Mouse (Mus musculus) olfactory bulb, adult 2 months (tissue): ENCODE results near the gene Wrb.

Source experiments
- CTCF ChIP-seq: fragments of 200-500 bp; IDR thresholded peaks from 2 replicates; pipeline ENCODE4 v1.5.1; 2012; ENCODE audit warnings: low read depth, mild to moderate bottlenecking, low read length, moderate library complexity; ENCODE audit not compliant: insufficient read depth
- POLR2A ChIP-seq: fragments of 200-500 bp; IDR thresholded peaks from 2 replicates; pipeline ENCODE4 v1.6.1; 2012; ENCODE audit warnings: mild to moderate bottlenecking, low read depth, low read length, moderate library complexity; ENCODE audit not compliant: insufficient read depth

DNA sequence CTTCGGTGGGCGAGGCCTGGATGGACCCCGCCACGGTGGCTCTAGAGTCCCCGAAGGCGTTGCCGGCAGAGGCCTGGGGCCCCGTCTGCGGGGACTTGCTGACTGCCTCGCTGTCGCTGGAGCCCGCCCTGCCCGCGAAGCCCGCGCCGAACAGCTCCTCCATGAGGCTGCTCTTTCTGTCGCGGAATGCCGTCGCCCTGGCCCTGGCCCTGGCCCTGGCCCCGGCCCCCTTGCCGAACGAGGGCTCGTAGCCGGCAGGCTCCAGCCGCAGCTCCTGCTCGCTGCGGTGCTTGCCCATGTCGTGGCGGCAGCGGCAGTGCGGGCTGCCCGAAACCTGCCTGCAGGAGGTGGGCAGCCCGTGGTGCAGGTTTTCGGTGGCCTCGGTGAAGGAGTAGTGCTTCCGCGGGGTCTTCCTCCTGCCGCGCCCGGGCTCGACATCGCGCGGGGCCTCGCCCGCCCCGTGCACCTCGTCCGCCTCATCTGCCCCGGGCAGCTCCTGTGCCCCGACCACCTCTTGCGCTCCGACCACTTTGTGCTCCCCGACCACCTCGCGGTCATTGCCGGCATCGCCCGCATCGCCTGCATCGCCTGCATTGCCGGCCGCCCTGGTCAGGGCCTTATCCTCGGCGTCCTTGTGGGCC is 14.0 kb downstream of the Wrb start:
- TF ChIP-seq CTCF (no peak), POLR2A (no peak)
